Mouse (Mus musculus): ENCODE measurements around the gene Cd68. TPM values are rescaled to one million over a fixed set of nuclear protein-coding genes. Genes with fewer than 3 reads are reported as not detected.
"Not testable (repeated sequence)": the region's sequence is repeated elsewhere in the genome, so short reads cannot be mapped to it uniquely, and the experiment has no call there.

Gene Cd68
- polyA plus RNA-seq, 2 experiments = 16.6 to 20.5 TPM

DNA sequence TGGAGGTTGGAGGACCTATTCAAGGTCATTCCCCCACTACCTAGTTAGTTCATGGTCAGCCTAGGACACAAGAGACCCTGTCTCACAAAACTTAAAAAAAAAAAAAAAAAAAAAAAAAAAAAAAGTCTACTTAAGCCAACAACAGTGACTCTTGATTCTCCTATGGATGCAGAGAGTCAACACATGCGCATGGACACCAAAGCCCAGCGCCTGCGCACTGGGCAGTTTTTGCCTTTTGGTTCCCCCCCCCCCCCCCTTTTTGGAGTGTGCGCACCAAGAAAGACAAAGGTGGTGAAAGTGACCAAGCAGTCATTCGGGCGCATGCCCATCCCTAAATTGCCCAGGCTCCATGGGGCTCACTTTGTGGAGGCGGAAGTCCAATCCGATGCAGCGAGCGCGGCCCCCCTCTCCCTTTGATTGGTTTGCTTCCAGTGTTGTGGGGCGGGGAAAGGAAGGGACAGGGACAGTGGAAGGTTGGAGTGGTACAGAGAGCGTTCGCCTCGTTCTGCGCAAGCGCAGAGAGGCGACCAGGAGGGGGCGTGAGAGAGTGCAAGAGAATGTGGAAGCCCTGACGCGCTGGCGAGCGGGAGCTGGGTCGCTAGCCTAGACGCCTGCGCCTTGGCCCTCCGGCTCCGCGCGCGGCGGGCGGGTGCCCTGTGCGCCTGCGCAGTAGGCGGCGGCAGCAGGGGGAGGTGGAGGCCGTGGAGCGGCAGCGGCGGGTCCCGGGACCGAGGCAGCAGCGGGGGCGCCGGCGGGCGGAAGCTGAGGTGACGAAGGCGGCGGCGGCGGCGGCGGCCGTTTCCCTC is 33.5 kb downstream of the Cd68 start, which contains the start of gene Fxr2:
Fxr2 (plus strand) TSS at position 707 of the 806 bp plus-strand sequence.
- no peaks in the 10 kb centered on the region for H3K9me3 ChIP-seq (ENCODE audit: control insufficient read depth, low read length)
- H3K36me3 ChIP-seq (ENCODE audit: control insufficient read depth, insufficient read depth, low read length) = peaks cover 9% of the 10 kb centered on the region
- DNase-seq (ENCODE audit: low spot score) (peak; percentile 99), ATAC-seq (ENCODE audit: low FRiP score, low read depth) (peak; percentile 98)
- H3K4me2 ChIP-seq (replicated peaks; ENCODE audit: low read depth, low read length, severe bottlenecking) = peak within 1 kb of the TSS; percentile 77
- H3K4me1 ChIP-seq (ENCODE audit: control insufficient read depth, insufficient read depth, low read length) = peaks cover 16% of the 10 kb centered on the region; the same call in 1 of the 2 replicates
- peak within 1 kb of the TSS; percentile 94 for H3K9ac ChIP-seq (ENCODE audit: low read depth, low read length, severe bottlenecking)
- H3K27ac ChIP-seq (replicated peaks; ENCODE audit: low read depth, low read length) = peak within 1 kb of the TSS; percentile 95
- no peaks in the 10 kb centered on the region for H3K27me3 ChIP-seq (ENCODE audit: control insufficient read depth, insufficient read depth, low read length)
- WGBS = 1% methylated on average over 25 of the region's 56 CpGs
- peak within 1 kb of the TSS; percentile 98 for H3K4me3 ChIP-seq (replicated peaks; ENCODE audit: low read length)
- 0 out of 2 replicates have a peak, but pooled peaks have one; percentile 60 for TF ChIP-seq POLR2A (IDR thresholded peaks at IDR 0.05; ENCODE audit: borderline replicate concordance, extremely low read depth, insufficient read depth, insufficient read length)

DNA sequence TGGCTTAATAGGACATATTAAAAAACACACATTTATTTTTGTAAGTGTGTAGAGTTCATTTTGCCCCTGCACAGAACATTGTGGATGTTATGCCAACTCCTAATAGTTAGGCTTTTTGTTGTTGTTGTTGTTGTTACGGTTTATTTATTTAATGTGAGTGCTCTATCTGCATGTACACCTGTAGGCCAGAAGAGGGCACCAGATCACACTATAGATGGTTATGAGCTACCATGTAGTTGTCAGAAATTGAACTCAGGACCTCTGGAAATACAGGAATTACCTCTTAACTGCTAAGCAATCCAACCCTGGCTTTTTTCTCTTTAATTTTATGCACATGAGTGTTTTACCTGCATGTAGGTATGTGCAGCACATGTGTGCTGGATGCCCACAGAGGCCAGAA is 36.2 kb downstream of the Cd68 start:
- Histone ChIP-seq H3K27me3 (ENCODE audit: control insufficient read depth, insufficient read depth, low read length) (no peaks in the 10 kb centered on the region), H3K4me1 (ENCODE audit: control insufficient read depth, insufficient read depth, low read length) (peaks cover 5% of the 10 kb centered on the region; the same call in 1 of the 2 replicates), H3K36me3 (ENCODE audit: control insufficient read depth, insufficient read depth, low read length) (no peaks in the 10 kb centered on the region), H3K4me3 (replicated peaks; ENCODE audit: low read length) (no peak overlapping the region), H3K27ac (replicated peaks; ENCODE audit: low read depth, low read length) (no peak overlapping the region), H3K9me3 (ENCODE audit: control insufficient read depth, low read length) (no peaks in the 10 kb centered on the region), H3K4me2 (replicated peaks; ENCODE audit: low read depth, low read length, severe bottlenecking) (no peak overlapping the region), H3K9ac (ENCODE audit: low read depth, low read length, severe bottlenecking) (no peak overlapping the region)
- TF ChIP-seq POLR2A (IDR thresholded peaks at IDR 0.05; ENCODE audit: borderline replicate concordance, extremely low read depth, insufficient read depth, insufficient read length) = no peak
- no peak for ATAC-seq (ENCODE audit: low FRiP score, low read depth)
- DNase-seq (ENCODE audit: low spot score) = no peak
- 67% methylated on average over 1 of the region's 1 CpGs for WGBS

DNA sequence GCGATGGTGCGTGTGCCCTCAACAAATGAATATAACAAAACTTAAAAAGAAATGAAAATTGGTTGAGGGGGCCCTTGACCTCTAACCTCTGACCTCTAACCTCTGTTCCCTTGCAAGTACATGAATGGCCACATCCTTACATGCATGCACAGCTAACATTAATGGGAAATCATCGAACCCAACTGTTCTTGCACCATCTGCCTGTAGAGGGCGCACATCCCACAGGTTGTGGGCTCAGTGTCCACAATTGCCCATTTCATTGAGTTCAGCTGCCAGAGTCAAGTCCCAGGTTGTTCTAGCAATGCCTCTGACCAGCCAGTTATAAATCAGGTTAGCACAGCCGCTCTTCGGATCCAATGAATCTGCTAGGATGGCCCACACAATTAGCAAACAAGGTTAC is 37.7 kb downstream of the Cd68 start:
- Histone ChIP-seq H3K36me3 (ENCODE audit: control insufficient read depth, insufficient read depth, low read length) (no peaks in the 10 kb centered on the region), H3K9me3 (ENCODE audit: control insufficient read depth, low read length) (no peaks in the 10 kb centered on the region), H3K9ac (ENCODE audit: low read depth, low read length, severe bottlenecking) (no peak overlapping the region), H3K4me3 (replicated peaks; ENCODE audit: low read length) (no peak overlapping the region), H3K27me3 (ENCODE audit: control insufficient read depth, insufficient read depth, low read length) (no peaks in the 10 kb centered on the region), H3K4me2 (replicated peaks; ENCODE audit: low read depth, low read length, severe bottlenecking) (no peak overlapping the region), H3K4me1 (ENCODE audit: control insufficient read depth, insufficient read depth, low read length) (no peaks in the 10 kb centered on the region), H3K27ac (replicated peaks; ENCODE audit: low read depth, low read length) (no peak overlapping the region)
- ATAC-seq (ENCODE audit: low FRiP score, low read depth) (no peak), DNase-seq (ENCODE audit: low spot score) (peak; percentile 76)
- 37% methylated on average over 6 of the region's 6 CpGs for WGBS
- no peak for TF ChIP-seq POLR2A (IDR thresholded peaks at IDR 0.05; ENCODE audit: borderline replicate concordance, extremely low read depth, insufficient read depth, insufficient read length)

DNA sequence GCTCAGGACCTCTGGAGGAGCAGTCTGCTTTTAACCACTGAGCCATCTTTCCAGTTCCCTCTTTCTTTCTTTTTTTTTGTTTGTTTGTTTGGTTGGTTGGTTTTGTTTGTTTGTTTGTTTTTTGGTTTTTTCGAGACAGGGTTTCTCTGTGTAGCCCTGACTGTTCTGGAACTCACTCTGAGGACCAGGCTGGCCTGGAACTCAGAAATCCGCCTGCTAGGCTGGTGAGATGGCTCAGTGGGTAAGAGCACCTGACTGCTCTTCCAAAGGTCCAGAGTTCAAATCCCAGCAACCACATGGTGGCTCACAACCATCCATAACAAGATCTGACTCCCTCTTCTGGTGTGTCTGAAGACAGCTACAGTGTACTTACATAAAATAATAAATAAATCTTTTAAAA is 41.6 kb downstream of the Cd68 start:
- H3K36me3 ChIP-seq (ENCODE audit: control insufficient read depth, insufficient read depth, low read length); DNase-seq (ENCODE audit: low spot score); H3K27ac ChIP-seq (replicated peaks; ENCODE audit: low read depth, low read length); H3K4me1 ChIP-seq (ENCODE audit: control insufficient read depth, insufficient read depth, low read length); H3K4me2 ChIP-seq (replicated peaks; ENCODE audit: low read depth, low read length, severe bottlenecking); H3K9ac ChIP-seq (ENCODE audit: low read depth, low read length, severe bottlenecking); H3K4me3 ChIP-seq (replicated peaks; ENCODE audit: low read length); H3K27me3 ChIP-seq (ENCODE audit: control insufficient read depth, insufficient read depth, low read length); ATAC-seq (ENCODE audit: low FRiP score, low read depth); H3K9me3 ChIP-seq (ENCODE audit: control insufficient read depth, low read length): not testable (repeated sequence)
- WGBS = 82% methylated on average over 2 of the region's 2 CpGs

DNA sequence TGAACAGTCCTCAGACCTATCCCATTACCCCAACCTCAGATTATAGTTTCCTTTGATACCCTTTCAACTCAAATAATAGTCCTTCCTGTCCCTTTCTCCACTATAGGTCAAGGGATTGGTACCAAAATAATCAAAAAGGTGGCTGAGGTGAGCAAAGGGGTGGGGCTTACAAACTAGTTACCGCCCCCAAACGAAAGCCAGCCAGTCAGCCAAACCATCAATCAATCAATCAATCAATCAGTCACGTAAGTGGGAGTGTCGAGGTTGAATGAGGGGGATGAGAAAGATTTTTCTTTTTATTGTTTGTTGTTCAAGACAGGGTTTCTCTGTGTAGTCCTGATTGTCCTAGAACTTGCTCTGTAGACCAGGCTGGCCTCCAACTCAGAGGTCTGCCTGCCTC is 42.9 kb downstream of the Cd68 start:
- peak overlapping the region; percentile 75 for H3K4me2 ChIP-seq (replicated peaks; ENCODE audit: low read depth, low read length, severe bottlenecking)
- no peaks in the 10 kb centered on the region for H3K36me3 ChIP-seq (ENCODE audit: control insufficient read depth, insufficient read depth, low read length)
- no peak for TF ChIP-seq POLR2A (IDR thresholded peaks at IDR 0.05; ENCODE audit: borderline replicate concordance, extremely low read depth, insufficient read depth, insufficient read length)
- no peaks in the 10 kb centered on the region for H3K9me3 ChIP-seq (ENCODE audit: control insufficient read depth, low read length)
- WGBS = 65% methylated on average over 4 of the region's 4 CpGs
- 0 out of 2 replicates have a peak, but pooled peaks cover 7% of the 10 kb centered on the region for H3K4me1 ChIP-seq (ENCODE audit: control insufficient read depth, insufficient read depth, low read length)
- peak overlapping the region; percentile 51 for H3K4me3 ChIP-seq (replicated peaks; ENCODE audit: low read length)
- H3K27me3 ChIP-seq (ENCODE audit: control insufficient read depth, insufficient read depth, low read length) = no peaks in the 10 kb centered on the region
- no peak for ATAC-seq (ENCODE audit: low FRiP score, low read depth)
- H3K27ac ChIP-seq (replicated peaks; ENCODE audit: low read depth, low read length) = no peak overlapping the region
- no peak for DNase-seq (ENCODE audit: low spot score)
- peak overlapping the region; percentile 69; the same call in 1 of the 2 replicates for H3K9ac ChIP-seq (ENCODE audit: low read depth, low read length, severe bottlenecking)
